Mouse (Mus musculus) adipocyte (in vitro differentiated cells): Measurements from ENCODE around the gene Flt4.

Source experiments
- DNase-seq: peaks from one replicate; pipeline ENCODE4 v3.0.0-alpha.2; 2016; ENCODE audit warnings: low spot score

Flt4 gene

DNA sequence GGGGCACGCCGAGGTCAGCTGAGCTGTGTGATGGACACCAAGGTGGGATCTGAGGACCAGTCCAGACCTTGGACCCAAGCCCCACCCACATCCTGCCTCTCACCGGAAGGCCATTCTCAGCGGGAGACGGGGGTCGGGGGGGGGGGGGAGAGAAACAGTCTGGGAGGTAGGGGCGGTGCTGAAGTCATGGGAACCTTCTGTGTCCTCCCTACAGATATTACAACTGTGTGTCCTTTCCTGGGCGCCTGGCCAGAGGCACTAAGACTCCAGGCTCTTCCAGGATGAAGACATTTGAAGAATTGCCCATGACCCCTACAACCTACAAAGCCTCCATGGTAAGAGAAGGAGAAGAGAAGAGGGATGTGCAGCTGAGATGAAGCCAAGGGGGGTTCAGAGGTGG, 36.6 kb downstream of the Flt4 start:
- DNase-seq, result no peak

DNA sequence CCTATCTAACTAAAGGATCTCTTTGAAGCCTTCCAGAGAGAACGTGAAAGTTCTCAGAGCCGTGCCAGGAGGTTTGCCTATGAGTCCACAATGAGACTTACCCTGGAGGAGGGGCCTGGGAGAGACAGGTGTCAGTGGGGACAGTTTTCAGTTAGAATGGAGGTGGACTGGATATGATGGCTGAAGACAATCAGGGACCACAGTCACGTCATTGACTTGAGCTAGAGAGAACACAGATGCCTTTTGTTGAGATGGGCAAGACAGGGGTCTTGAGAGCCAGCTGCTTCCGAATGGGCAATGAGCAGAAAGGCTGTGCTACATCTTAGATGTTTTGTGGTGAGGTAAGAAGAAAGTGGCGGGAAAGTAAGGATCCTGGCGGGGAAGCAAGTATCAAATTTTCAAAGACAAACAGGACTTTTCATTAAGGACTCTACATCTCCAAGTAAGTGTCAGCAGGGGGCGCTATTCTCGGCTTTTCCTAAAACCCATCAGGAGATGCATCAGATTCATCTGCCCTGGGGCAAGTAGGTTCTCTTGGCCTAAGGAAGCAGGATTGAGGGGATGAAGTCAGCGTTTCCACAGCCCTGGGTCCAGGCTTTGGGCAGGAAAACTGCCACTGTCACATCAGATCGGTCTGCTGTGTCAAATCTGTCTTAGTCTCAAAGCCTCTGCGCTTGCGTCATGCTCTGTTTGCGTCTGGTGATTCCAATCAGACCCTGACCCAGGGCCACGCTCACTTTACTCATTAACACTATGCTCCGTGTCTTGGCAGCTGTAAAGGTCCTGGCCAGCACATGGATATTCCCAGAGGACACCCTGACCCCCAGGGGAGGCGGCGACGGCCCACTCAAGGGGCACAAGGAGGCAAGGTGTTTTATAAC, 41.3 kb downstream of the Flt4 start:
- peak; percentile 40 for DNase-seq

DNA sequence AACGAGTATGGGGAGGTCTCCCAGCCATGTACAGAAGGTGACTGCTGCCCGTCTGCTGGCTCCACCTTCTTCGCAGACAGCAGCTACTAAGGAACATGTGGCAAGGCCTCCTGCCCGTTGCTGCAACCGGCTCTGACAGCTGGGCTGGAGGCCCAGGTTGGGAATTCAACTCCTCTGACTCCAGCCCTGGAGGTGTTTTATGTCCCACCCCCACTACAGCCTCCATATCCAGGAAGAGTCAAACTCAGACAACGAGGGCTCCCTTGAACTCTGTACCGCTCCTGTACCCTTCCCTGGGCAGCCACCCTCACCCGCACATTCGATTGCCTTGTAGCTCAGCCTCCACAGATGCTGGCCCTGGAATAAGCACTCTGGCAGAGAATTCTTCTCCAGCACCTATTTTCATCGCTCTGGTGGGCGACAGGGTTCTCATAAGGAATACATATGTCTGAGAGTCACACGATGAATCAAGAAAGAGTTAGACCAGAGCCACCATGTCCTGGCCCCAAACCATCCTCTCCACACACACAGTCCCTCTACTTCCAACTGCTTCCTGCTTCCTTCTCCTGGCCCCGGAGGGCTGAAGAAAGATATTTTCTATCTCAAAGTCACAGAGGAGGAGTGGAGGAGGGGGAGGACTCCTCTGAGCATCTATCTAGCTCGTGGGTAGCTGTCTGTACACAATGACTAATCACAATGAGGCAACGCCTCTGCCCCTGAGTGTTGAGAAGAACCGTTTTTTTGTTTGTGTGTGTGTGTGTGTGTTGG, 42.1 kb downstream of the Flt4 start:
- DNase-seq, result no peak

DNA sequence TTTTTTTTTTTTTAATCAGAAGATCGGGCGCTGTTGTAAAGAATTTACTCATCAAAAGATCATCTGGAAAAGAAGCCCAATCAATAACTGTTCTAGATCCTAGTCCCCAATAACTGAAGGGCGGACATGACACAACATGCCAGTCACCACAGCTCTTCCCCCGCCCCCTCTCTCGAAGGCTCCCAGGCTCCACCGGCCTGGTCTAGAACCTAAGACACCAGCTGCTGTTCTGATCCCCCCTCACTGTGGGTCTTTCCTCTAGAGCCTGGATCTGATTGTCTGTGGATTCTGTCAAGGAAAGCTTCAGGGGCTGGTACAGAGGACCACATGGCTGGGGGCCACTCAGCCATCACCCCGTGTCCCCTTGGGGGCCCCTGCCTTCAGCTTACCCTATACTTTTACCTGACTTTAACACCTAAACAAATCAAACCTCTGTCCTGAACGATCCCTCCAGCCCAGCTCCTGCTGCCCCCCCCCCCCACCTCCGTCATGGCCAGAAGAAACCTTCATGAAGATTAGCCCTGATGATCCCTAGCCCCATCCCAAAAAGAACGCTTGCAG, 42.8 kb downstream of the Flt4 start:
- DNase-seq, result no peak

DNA sequence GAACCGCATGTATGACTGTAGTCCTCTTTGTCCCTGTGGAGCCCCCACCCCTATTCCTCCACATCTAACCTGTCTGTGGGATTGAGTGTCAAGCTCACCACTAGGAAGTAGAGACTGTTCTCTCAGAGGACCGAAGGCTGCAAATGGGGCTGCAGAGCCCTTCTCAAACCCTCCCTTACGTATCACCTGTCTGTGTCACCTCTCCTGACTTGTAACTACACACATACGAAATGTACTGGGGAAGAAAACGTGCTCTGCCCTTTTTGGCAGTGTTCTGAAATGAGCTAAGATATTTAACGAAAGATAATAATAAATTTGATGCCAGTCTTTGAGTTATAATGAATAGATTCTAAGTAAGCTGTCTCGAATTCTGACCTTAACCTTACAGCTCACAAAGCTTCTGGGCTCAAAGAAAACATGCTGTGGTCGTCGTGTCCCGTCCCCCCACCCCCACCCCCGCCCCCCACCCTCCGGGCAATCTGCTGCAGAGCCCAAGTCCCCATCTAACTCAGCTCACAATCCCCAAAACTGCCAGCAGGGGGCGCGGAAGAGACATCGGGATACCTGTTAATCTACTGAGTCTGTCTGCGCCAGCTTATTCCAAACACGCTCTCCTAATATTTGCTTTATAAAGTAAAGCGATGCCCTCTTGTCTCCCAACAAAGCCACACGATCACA, 43.5 kb downstream of the Flt4 start:
- DNase-seq, result peak; percentile 74

DNA sequence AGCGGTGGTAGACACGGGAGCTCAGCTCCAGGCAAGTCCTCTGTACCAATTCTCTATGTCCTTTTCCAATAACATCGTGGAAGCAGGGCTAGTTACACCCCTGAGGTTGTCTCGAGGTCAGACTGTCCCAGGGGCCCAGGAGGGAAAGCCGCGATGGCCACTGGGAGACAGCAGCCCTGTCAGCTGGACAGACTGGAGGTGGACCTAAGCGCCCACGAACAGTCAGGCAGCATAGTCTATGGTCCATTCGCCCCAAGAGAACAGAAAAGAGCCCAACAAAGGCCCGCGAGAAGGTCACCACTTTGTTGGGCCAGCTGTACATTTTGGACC, 44.0 kb downstream of the Flt4 start:
- no peak for DNase-seq

DNA sequence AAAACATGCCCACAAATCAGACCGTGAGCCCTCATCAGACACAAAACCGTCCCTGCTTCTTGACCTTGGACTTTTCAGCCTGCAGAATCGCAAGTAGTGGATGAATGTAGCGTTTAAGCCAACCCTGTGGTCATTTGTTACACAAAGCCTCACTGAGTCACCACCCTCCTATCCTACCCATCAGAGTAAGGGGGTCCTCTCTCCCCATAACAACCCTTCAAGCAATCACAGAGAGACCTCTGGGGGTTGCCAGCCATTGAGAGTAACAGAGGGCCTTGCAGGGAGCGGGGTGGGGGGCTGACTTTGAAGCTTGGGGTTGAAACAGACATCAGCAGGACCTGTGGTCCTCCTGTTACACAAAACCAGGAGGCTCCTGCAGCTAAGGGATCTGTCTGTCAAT, 45.6 kb downstream of the Flt4 start:
- DNase-seq, result no peak

DNA sequence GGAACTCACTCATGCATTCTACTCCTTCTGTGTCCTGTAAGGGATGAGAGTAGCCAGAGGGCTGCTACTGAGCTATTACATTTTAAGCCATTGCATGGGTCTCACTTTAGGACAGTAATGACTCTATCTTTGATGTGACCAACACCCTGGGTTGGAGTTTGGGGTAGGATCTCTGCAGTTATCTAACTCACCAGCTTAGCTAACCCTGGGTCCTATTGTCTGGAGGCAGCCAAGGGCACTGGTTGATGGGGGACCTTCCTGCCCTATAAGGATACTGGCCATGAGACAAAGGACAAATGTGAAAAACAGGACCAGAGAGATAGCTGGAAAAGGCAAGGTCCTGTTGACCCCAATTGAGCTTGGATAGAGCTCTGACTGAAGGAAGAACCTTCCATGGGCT, 46.4 kb downstream of the Flt4 start:
- no peak for DNase-seq

DNA sequence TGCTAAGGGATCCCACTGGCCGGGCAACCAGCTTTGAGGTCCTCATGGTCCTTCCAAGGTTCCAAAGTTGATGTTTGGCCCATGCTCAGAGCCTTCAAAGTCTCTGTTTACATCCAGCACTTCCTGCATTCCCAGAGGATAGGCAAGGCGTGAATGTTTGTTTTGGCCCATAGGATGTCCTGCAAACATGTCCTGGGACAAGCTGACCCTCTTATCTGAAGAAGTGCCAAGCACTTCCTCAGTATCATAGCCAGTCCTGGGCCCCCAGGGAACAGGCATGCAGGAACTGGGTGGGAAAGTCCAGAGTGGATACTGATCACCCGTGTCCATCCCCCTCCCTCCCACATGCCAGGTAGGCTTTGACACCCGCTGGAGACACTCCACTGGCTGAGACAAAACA, 49.0 kb downstream of the Flt4 start:
- no peak for DNase-seq

DNA sequence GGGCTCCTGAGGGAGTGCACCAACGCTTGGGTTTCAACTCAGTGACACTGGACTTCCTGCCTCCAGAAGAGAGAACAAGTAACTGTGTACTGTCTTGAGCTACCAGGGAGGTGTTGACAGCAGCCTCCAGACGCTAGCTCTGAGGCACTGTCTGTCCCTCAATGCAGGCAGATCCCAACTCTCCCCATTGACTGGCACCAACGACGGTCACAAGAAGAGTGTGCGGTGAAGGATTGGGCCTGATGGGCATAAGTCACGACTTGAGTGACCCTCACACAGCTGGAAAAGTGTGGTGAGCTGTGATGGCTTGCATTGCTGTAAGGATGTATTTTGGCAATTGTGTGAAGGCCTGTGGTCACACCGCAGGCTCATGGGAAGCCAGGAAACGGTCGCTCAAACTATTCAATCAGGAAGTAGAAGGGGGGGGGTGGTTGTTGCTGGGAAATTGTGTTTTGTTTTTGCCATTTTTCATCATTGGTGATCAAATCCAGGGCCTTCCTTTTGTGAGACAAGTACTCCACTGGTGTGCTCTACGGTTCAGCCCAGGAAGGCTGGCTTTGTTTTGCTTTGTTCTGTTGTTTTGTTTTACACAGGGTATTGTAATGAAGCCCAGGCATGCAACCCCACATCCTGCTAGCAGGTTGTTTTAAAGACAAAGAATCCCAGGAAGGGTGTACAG, 49.9 kb downstream of the Flt4 start:
- DNase-seq, result no peak

DNA sequence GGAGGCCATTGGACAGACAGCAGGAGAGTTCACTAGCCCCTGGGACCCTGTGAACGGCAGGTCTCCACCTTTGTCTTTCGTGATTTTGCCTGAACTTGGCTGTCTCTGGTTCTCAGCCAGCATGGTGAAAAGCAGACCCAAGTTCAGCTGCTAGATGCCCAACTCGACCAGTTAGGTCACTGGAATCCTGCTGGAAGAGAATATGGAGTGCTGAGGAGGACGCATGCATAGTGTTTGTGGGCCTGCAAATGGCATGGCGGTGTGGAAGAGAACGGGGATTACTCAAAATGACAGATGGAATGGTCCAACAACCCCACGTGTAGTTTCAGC, 50.4 kb downstream of the Flt4 start:
- no peak for DNase-seq

DNA sequence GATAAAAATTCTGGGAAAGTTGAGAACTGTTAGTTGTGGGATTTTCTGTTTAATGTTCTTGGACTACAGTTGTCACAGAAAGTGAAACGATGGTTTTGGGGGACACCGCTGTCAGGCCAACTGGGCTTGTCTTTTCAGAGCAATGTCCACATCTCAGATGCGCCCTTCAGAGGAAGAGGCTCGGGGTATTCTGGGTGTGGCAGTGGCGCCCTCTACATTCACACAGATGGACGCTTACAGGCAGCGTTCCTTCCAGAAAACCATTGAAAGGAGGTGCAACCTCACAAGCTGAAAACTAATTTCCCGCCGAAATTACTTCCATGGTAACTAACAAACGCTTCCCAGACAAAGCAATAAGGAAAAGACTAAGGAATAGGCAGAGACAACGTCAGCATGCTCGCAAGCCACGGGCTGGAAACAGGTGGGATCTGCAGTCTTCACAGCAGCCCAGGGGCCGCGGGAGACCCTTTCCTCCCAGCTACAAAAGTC, 53.3 kb downstream of the Flt4 start:
- no peak for DNase-seq

DNA sequence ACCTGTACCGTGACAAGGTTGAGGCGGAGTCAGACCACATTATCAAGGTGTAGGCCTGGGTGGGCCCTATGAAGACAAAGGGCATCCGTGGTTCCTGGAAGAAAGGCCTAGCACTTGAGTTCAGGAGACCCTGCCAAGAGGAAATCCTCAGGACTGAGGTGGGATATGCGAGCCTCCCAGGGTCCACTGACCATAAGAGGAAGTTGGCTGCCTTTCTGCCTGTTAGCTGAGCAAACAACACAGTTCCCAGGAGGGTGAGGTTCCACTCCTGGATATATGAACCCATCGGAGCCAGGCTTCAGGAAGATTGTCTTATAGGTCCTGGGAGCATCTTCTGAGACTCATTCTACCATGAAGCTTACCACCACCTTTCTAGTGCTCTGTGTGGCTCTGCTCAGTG, 54.2 kb downstream of the Flt4 start, which contains the start of gene Scgb3a1:
Gene Scgb3a1, plus strand, starts transcription at position 301 of the 400 bp plus-strand sequence.
- DNase-seq, result no peak

DNA sequence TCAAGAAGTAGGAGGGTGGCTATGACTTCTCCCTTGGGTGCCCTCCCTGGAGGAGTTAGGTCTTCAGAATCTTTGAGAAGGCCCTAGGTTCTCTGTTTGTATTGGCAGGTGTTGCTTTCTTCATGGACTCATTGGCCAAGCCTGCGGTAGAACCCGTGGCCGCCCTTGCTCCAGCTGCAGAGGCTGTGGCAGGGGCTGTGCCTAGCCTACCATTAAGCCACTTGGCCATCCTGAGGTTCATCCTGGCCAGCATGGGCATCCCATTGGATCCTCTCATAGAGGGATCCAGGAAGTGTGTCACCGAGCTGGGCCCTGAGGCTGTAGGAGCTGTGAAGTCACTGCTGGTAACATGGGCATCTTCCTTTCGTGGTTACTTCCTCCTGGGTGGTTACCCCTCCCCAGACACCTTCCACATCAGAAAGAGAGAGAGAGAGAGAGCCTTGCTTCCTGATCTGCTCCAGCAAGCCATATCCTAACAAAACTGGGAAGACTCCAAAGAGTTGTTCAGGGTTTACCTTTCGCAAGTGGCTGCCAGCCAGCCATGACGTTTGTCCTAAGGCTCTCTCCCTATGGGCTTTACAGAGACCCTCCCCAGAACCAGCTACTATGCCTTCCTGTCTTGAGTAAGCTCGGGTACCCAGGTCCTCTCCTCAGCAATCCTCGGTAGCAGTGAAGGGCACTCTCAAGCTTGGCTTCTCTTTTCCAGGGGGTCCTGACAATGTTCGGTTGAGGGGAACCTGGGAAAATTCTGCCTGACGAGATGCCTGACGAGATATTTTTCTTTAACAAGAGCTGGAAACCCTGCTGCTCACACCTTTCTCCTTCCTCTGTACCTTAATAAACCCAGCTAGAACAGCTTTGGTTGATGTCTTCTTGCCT, 55.4 kb downstream of the Flt4 start:
- no peak for DNase-seq

DNA sequence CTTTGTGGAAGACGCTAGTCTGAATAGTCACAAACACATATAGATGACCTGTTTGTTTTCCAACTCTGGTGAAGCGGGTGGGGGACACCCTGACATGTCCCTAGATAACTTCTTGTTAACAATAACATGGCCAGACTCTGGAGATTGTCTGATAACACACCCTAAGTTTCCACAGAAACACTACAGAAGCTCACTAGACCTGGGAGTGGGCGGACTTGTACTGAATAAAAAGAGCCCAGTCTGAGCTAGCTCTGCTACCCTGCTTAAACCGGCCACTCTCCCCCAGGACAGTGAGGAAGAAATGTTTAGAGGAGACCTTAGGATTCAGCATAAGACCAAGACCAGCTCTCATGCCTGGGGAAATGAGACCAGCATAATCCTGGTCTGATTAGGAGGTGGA, 56.4 kb downstream of the Flt4 start:
- no peak for DNase-seq

DNA sequence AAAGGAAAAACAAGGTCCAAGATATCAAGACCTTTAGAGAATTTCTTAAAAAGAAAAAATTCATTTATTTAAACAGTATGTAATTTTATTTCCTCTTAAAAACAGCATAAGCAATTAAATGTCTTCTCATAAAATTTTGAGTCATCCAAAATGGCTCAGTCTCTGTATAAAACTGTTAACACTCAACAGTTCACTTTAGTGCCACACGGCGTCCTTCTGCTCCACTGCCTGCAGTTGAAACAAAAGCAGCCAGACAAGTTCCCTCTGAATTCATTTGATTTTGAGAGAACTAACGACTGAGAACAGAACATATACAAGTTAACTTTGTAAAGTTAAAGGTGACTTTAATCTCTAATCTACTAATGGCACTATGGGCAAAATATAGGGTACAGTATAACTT, 64.4 kb downstream of the Flt4 start:
- DNase-seq, result no peak

DNA sequence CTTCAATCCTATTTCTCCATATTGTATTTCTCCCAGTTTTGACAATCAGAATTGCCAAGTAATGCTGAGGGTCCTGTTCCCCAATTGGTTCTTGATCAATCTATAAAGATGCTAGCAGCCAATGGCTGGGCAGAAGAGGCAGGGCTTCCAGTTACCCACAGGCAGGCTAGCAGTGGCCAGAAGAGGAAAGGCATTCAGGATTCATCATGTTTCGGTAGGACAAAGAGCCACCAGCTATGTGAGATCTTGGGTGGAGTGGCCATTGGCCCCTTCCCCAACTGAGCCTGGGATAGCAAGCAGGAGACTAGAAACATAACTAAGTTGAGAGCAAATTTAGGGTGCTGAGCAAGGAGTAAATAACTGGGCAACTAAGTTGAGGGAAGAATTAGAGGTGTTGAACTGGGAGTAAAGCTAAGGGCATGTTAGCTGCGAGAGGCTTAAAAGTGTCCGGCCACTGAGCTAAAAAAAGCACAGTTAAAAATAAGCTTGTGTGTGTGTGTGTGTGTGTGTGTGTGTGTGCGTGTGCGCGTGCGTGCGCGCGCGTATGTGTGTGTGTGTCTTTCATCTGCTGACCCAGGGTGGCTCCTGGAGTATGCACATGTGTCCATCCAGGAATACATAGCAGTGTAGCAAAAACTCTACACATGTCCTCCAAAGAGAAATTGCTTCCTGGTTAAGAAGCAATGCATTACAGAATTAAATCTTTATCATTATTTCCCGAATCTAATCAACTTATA, 75.3 kb downstream of the Flt4 start:
- no peak for DNase-seq

DNA sequence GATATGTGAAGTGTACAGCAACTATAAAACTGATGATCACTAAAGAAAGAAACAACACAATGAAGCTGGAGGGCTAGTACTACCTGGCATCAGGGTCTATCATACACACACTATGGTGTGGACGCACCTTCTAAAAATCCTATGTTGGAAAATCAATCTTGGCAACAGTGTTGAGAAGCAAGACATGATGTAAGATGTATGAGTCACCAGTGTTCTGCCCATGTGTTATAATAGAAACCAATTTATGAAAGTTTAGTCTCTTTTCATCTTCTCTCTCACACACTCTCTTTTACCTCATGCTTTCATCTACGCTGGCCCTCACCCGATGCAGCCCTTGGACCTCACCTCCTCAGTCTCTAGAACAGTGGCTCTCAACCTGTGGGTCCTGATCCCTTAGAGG, 86.0 kb downstream of the Flt4 start:
- DNase-seq, result no peak

DNA sequence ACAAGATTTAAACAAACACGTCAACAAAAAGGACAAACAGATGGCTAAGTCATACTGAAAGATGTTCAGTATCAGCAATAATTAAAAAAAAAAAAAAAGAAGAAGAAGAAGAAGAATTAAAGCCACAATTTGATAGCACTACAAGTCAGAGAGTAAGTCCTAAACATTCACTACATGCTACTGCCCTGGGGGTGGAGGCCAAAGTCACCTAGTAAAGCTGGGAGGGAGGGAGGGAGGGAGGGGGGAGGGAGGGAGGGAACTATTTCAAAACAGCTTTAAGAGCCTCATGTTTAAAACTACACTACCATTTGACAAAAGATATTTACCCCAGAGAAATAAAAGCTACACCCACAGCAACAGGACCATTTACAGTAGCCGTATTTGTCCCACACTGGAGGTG, 86.6 kb downstream of the Flt4 start:
- no peak for DNase-seq

DNA sequence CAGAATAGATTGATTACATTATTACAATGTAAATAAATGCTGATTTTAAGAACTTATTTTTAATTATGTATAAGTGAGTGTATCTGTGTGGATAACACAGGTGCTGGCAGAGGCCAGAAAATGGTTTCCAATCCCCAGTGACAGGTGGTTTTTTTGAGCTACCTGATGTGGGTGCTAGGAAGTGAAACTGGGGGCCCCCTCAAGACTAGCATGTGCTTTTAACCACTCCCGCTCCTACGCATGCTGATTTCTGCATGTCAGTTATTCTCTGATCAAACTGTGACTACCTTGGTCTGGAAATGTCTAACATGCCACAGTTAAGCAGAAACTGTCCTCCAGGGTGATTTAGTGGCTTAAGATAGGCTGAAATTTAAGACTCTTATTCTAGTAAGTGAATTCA, 87.4 kb downstream of the Flt4 start:
- DNase-seq, result no peak
